Mouse (Mus musculus) embryonic facial prominence, embryonic 10.5 days (tissue): ENCODE data around the gene Daglb. TPM values are rescaled to one million over a fixed set of nuclear protein-coding genes. Genes with fewer than 3 reads are reported as not detected.

Source experiments
- DNase-seq: peaks from one replicate; pipeline ENCODE4 v3.0.0-alpha.2; 2017; ENCODE audit warnings: low spot score
- H3K27ac ChIP-seq: fragments of 300-500 bp; sonication (generic); replicated peaks from 2 replicates; pipeline ENCODE4 v1.5.1; 2016; ENCODE audit warnings: mild to moderate bottlenecking
- H3K27me3 ChIP-seq: fragments of 300-500 bp; sonication (generic); replicated peaks from 2 replicates; pipeline ENCODE4 v1.6.1; 2016; ENCODE audit warnings: low read depth, mild to moderate bottlenecking; ENCODE audit not compliant: poor library complexity, severe bottlenecking
- H3K36me3 ChIP-seq: fragments of 300-500 bp; sonication (generic); replicated peaks from 2 replicates; pipeline ENCODE4 v1.6.1; 2016; ENCODE audit warnings: mild to moderate bottlenecking, moderate library complexity
- H3K4me1 ChIP-seq: fragments of 300-500 bp; sonication (generic); 2 replicates; pipeline ENCODE4 v1.6.1; 2016
- H3K4me3 ChIP-seq: fragments of 300-500 bp; sonication (generic); 2 replicates; pipeline ENCODE4 v1.5.1; 2016; ENCODE audit warnings: mild to moderate bottlenecking, moderate library complexity
- H3K9me3 ChIP-seq: fragments of 300-500 bp; sonication (generic); 2 replicates; pipeline ENCODE4 v1.6.1; 2016; ENCODE audit warnings: mild to moderate bottlenecking
- WGBS: fragments of 180-500 bp; shearing (Covaris S2); methylation state at CpG from one replicate; pipeline ENCODE4 v1.1.7; 2016; 5-methylcytosine and 5-hydroxymethylcytosine counted together
- polyA plus RNA-seq: library from polyadenylated mRNA; unstranded; fragments of >200 nt; fragmentation: Nextera tagmentation; extraction: Ambion mirVana; gene quantifications from 2 replicates; pipeline ENCODE4 v1.2.1, GENCODE M21; 2016

The Daglb gene
- polyA plus RNA-seq, 1 experiment from 2014 or later = 12.6 TPM

DNA sequence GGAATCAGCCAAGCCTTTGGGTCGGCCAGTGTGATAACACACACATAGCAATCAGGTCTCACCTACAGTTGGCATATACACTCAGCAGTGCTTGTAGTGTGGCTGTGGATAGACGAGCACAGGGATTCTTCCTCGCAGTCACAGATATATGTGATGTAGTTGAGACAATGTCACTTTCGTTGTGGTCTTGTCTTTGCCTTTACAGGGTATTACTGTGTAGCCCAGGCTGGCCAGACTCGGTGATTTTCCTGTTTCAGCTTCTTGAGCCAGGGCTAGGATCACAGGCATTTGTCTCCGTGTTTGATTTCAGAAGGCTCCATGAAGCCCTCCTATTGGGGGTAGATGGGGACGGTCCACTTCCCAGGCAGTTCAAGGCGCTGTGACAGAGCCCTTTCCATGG, 5.2 kb downstream of the Daglb start:
- Histone ChIP-seq H3K9me3 (no peaks in the 10 kb centered on the region), H3K27ac (no peak overlapping the region), H3K27me3 (peaks cover 9% of the 10 kb centered on the region; the same call in 1 of the 2 replicates), H3K4me3 (no peak overlapping the region), H3K36me3 (peaks cover 80% of the 10 kb centered on the region), H3K4me1 (peaks cover 11% of the 10 kb centered on the region)
- peak; percentile 1 for DNase-seq
- WGBS = 95% methylated on average over 8 of the region's 8 CpGs

GRCm38 (mm10) chr5:143470421-143471164, 6.2 kb downstream of the Daglb start:
- H3K4me1 ChIP-seq = peaks cover 3% of the 10 kb centered on the region
- H3K36me3 ChIP-seq = peaks cover 89% of the 10 kb centered on the region
- no peaks in the 10 kb centered on the region for H3K9me3 ChIP-seq
- DNase-seq = peak; percentile 8
- no peak overlapping the region for H3K4me3 ChIP-seq
- H3K27ac ChIP-seq = no peak overlapping the region
- WGBS = 90% methylated on average over 15 of the region's 15 CpGs
- H3K27me3 ChIP-seq = peaks cover 5% of the 10 kb centered on the region; the same call in 1 of the 2 replicates

DNA sequence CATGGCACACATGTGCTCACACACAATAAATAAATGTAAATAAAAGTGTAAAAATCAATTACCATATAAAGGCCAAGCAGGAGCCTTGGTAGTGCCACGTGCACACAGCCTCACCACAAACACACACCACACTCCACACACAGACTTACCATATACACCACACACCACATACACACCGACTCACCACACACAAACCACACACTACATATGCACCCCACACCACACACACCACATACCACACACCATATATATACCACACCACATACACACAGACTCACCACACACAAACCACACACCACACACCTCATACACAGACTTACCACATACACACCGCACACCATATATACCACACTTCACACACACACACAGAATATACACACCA, 6.8 kb downstream of the Daglb start:
- Histone ChIP-seq H3K27me3 (no peaks in the 10 kb centered on the region), H3K27ac (no peak overlapping the region), H3K4me3 (no peak overlapping the region), H3K9me3 (no peaks in the 10 kb centered on the region), H3K36me3 (peaks cover 95% of the 10 kb centered on the region), H3K4me1 (no peaks in the 10 kb centered on the region)
- DNase-seq = peak; percentile 3
- WGBS = 91% methylated on average over 3 of the region's 3 CpGs

- peaks cover 98% of the 10 kb centered on the region for H3K36me3 ChIP-seq
- WGBS = 85% methylated on average over 9 of the region's 9 CpGs
- peak; percentile 5 for DNase-seq
- H3K9me3 ChIP-seq = no peaks in the 10 kb centered on the region
- no peak overlapping the region for H3K4me3 ChIP-seq
- H3K27me3 ChIP-seq = no peaks in the 10 kb centered on the region
- no peak overlapping the region for H3K27ac ChIP-seq
- no peaks in the 10 kb centered on the region for H3K4me1 ChIP-seq
These were observed 7.7 kb downstream of the Daglb start for GRCm38 (mm10) chr5:143471953-143472618.

GRCm38 (mm10) chr5:143475153-143475844, 10.9 kb downstream of the Daglb start:
- DNase-seq = peak; percentile 6
- H3K27ac ChIP-seq = no peak overlapping the region
- peaks cover 97% of the 10 kb centered on the region for H3K36me3 ChIP-seq
- no peaks in the 10 kb centered on the region for H3K27me3 ChIP-seq
- H3K9me3 ChIP-seq = no peaks in the 10 kb centered on the region
- H3K4me1 ChIP-seq = no peaks in the 10 kb centered on the region
- 93% methylated on average over 20 of the region's 20 CpGs for whole genome bisulfite sequencing
- H3K4me3 ChIP-seq = no peak overlapping the region

DNA sequence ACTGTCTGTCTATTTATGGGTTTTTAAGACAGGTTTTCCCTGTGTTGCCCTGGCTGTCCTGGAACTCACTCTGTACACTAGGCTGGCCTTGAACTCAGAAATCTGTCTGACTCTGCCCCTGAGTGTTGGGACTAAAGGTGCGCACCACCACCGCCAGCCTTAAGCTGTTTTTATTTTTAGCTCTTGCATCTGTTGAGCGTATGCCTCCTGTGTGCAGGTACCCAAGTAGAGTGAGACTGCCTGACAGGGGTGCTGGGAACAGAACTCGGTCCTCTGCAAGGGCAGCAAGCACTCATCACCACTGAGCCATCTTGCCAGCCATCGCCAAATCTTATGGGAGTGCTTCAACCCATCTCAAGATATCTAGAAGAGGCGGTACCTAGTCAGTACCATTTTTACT, 11.6 kb downstream of the Daglb start:
- no peak for DNase-seq
- Histone ChIP-seq H3K9me3 (no peaks in the 10 kb centered on the region), H3K4me1 (no peaks in the 10 kb centered on the region), H3K27me3 (no peaks in the 10 kb centered on the region), H3K36me3 (peaks cover 95% of the 10 kb centered on the region), H3K27ac (no peak overlapping the region), H3K4me3 (no peak overlapping the region)
- 92% methylated on average over 6 of the region's 6 CpGs for WGBS

DNA sequence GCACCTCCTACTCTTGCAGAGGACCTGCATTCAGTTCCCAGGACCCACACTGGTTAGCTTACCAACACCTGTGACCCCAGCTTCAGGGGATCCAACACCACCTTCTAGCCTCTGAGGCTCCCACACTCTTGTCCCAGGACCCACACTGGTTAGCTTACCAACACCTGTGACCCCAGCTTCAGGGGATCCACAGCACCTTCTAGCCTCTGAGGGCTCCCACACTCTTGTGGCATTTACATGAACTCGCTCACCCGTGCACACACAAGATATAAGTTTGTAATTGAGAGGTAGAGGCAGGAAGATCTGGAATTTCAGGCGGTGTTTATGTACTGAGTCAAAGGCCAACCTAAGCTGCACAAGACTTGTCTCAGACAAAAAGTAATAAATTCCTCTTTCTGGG, 13.5 kb downstream of the Daglb start:
- peaks cover 94% of the 10 kb centered on the region for H3K36me3 ChIP-seq
- no peak for DNase-seq
- WGBS = 91% methylated on average over 3 of the region's 3 CpGs

DNA sequence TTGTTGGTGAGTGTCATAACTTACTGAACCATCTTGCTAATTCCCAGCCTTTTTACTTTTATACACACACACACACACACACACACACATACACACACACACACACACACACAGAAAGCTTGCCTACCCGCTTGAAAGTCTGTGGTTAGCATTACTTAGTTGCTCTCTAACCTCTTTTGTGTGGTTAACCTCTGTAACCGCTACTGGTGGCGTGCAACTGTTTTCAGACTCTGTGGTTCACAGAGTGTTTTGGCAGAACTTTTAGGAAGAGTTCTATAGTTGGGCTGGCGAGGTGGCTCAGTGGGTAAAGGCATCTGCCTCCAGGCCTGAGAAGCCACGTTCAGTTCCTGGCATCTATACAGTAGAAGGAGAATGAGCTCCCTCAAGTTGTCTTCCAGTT, 20.6 kb downstream of the Daglb start:
- Histone ChIP-seq H3K27ac (no peak overlapping the region), H3K9me3 (no peaks in the 10 kb centered on the region), H3K4me3 (no peak overlapping the region), H3K27me3 (no peaks in the 10 kb centered on the region), H3K36me3 (peaks cover 89% of the 10 kb centered on the region), H3K4me1 (no peaks in the 10 kb centered on the region)
- 86% methylated on average over 5 of the region's 5 CpGs for WGBS
- DNase-seq = no peak

More for the DNA sequence above, 13.5 kb downstream of the Daglb start:
- no peak overlapping the region for H3K27ac ChIP-seq
- no peaks in the 10 kb centered on the region for H3K9me3 ChIP-seq
- H3K27me3 ChIP-seq = no peaks in the 10 kb centered on the region
- no peak overlapping the region for H3K4me3 ChIP-seq
- no peaks in the 10 kb centered on the region for H3K4me1 ChIP-seq

DNA sequence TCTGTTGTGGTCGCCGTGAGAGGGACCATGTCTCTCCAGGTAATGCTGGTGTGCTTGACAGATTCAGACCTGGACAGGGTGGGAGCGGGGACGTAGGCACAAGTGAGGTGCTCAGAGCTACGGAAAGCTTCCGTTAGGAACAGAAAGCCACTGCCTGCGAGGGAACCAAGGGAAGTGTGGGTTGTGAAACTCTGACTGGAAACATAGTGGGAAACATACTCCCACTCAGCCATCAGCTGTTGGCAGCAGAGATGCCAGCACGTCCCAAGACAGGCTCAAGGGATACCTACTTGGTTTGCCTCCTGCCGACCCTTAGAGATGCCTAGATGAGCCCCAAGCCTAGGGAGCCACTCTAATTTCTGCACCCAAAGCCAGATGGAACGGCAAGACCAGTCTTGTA, 22.8 kb downstream of the Daglb start:
- H3K4me1 ChIP-seq = no peaks in the 10 kb centered on the region
- no peak overlapping the region for H3K27ac ChIP-seq
- no peaks in the 10 kb centered on the region for H3K27me3 ChIP-seq
- no peak for DNase-seq
- H3K9me3 ChIP-seq = no peaks in the 10 kb centered on the region
- no peak overlapping the region for H3K4me3 ChIP-seq
- peaks cover 95% of the 10 kb centered on the region for H3K36me3 ChIP-seq
- WGBS = 94% methylated on average over 10 of the region's 10 CpGs

- 91% methylated on average over 5 of the region's 5 CpGs for WGBS
- Histone ChIP-seq H3K27me3 (no peaks in the 10 kb centered on the region), H3K27ac (no peak overlapping the region), H3K4me3 (no peak overlapping the region), H3K9me3 (no peaks in the 10 kb centered on the region), H3K36me3 (peaks cover 96% of the 10 kb centered on the region), H3K4me1 (no peaks in the 10 kb centered on the region)
- DNase-seq = no peak
These were observed 23.6 kb downstream of the Daglb start for GRCm38 (mm10) chr5:143487998-143488397.

DNA sequence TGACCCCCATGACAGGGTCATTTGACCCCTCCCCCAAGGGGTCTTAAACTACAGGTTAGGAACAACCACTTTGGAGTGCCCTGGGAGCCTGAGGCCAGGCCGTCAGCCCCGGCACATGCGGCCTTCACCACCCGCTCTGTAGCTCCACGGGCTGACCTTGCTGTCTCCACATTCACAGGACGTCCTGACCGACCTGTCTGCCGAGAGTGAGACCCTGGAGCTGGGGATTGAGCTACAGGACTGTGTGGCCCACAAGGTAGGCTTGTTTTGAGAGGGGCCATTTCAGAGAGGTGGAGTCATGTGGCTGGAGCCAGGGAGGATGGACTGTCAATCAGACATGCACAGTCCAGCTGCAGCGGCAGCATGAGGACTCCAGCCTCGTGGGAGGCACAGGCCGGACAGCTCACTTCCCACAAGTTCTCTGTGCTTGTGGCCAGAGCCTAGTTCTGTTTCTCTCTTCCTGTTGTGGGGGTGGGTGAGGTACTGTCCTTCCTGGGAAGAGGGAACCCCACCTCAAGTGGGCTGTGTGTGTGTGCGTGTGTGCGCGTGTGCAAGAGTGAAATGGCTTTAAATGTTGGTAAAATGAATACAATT, 25.5 kb downstream of the Daglb start:
- Histone ChIP-seq H3K4me1 (no peaks in the 10 kb centered on the region), H3K27ac (no peak overlapping the region), H3K36me3 (peaks cover 93% of the 10 kb centered on the region), H3K4me3 (no peak overlapping the region), H3K27me3 (no peaks in the 10 kb centered on the region), H3K9me3 (no peaks in the 10 kb centered on the region)
- DNase-seq = no peak
- WGBS = 85% methylated on average over 14 of the region's 14 CpGs

DNA sequence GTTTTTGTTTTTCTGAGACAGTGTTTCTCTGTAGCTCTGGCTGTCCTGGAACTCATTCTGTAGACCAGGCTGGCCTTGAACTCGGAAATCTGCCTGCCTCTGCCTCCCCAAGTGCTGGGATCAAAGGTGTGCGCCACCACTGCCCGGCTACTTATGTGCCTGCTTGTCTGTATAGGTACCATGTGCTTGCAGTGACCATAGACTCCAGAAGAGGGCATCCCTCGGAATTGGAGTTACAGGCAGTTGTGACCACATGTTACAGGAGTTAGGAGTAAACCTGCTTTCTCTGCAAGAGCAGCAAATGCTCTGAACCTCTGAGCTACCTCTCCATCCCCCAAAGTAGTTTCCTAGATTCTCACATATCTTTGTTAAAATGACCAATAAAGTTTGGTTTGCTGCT, 27.4 kb downstream of the Daglb start:
- Histone ChIP-seq H3K4me3 (no peak overlapping the region), H3K36me3 (peaks cover 91% of the 10 kb centered on the region), H3K27ac (no peak overlapping the region), H3K4me1 (no peaks in the 10 kb centered on the region), H3K27me3 (no peaks in the 10 kb centered on the region), H3K9me3 (no peaks in the 10 kb centered on the region)
- WGBS = 86% methylated on average over 4 of the region's 4 CpGs
- no peak for DNase-seq
